Mouse (Mus musculus): Measurements from ENCODE around the gene Cryba2. TPM values are rescaled to one million over a fixed set of nuclear protein-coding genes. Genes with fewer than 3 reads are reported as not detected.

Gene Cryba2
- total and polyA plus RNA-seq, 2 experiments from 2014 or later = not detected

GRCm38 (mm10) chr1:74900341-74901285 is 7.7 kb upstream of the Cryba2 start:
- Histone ChIP-seq H3K4me3 (ENCODE audit: low read depth, low read length) (peak overlapping the region; percentile 28), H3K9ac (replicated peaks; ENCODE audit: low read depth, low read length) (no peak overlapping the region), H3K36me3 (replicated peaks; ENCODE audit: control insufficient read depth, insufficient read depth, low read length) (no peaks in the 10 kb centered on the region), H3K4me1 (ENCODE audit: control insufficient read depth, insufficient read depth) (no peaks in the 10 kb centered on the region), H3K4me2 (ENCODE audit: low read depth, low read length) (peak overlapping the region; percentile 47), H3K27me3 (ENCODE audit: control insufficient read depth, insufficient read depth, low read length) (peaks cover 87% of the 10 kb centered on the region), H3K9me3 (replicated peaks; ENCODE audit: control insufficient read depth, low read length) (no peaks in the 10 kb centered on the region), H3K27ac (ENCODE audit: low read depth) (no peak overlapping the region)
- no peak for DNase-seq (ENCODE audit: low spot score)
- TF ChIP-seq CTCF (IDR thresholded peaks at IDR 0.05; ENCODE audit: low read depth) = no peak
- no peak for TF ChIP-seq EP300 (IDR thresholded peaks at IDR 0.05; ENCODE audit: low read depth)
- no peak for ATAC-seq (ENCODE audit: insufficient read depth, low read depth)
- WGBS = 3% methylated on average over 63 of the region's 66 CpGs

DNA sequence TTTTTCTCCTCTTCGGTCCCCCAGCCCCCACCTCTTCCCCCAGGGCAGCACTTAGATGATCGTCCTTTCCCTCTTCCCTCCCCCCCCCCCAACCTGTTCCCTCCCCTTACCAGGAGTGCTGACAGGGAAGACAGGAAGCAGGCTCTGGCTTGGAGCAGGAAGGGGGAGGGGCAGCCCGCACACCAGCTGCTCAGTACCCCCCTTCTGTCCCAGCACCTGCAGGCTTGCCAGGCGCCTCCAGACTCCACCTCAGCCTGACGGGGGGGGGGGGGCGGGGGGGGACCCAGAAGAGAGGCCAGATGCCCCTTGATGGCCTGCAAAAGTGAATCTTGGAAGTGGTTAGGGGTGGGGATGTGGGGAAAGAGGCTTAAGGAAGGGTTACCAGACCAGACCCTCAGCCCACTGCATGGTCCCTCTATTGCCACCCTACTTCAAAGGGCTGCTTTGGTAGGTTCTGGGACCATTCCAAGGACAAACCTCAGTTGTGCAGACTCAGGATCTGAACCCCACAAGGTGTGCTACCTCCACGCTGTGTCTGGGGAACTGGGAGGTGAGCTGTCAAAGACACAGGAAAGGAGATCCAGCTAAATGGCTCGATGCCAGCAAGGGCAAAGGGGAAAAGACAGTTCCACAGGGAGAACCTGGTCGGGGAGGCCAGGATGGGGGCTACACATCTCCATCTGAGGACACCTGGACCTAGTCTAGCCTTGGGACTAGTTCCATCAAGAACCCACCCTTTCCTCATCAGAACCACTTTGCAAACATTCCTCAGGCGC is 5.9 kb upstream of the Cryba2 start:
- WGBS = 3% methylated on average over 7 of the region's 10 CpGs
- H3K27ac ChIP-seq (ENCODE audit: low read depth) = no peak overlapping the region
- H3K27me3 ChIP-seq (ENCODE audit: control insufficient read depth, insufficient read depth, low read length) = peaks cover 95% of the 10 kb centered on the region
- H3K4me1 ChIP-seq (ENCODE audit: control insufficient read depth, insufficient read depth) = no peaks in the 10 kb centered on the region
- H3K4me3 ChIP-seq (ENCODE audit: low read depth, low read length) = no peak overlapping the region
- H3K4me2 ChIP-seq (ENCODE audit: low read depth, low read length) = no peak overlapping the region
- H3K36me3 ChIP-seq (replicated peaks; ENCODE audit: control insufficient read depth, insufficient read depth, low read length) = no peaks in the 10 kb centered on the region
- DNase-seq (ENCODE audit: low spot score) (no peak), ATAC-seq (ENCODE audit: insufficient read depth, low read depth) (no peak)
- no peaks in the 10 kb centered on the region for H3K9me3 ChIP-seq (replicated peaks; ENCODE audit: control insufficient read depth, low read length)
- no peak overlapping the region for H3K9ac ChIP-seq (replicated peaks; ENCODE audit: low read depth, low read length)
- TF ChIP-seq EP300 (IDR thresholded peaks at IDR 0.05; ENCODE audit: low read depth) = no peak
- no peak for TF ChIP-seq CTCF (IDR thresholded peaks at IDR 0.05; ENCODE audit: low read depth)

DNA sequence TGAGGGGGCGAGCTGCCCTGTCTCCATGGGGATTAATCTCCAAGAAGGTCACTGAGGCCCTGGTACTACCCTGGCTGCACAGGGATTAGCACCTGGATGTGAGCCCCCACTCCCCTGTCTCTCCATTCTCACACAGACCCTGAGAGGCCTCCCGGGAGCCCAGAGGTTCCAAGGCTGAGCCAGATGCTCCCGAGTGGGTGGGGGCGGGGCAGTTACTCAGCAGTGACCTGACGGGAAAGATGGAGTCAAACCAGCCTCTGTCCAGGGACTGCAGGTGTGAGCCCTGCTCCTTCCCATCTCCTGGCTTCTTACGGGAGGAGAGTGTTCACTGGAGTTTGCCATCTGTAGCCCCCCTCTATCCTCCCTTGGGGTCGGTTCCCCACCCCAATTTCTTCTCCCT is 5.0 kb upstream of the Cryba2 start:
- H3K4me2 ChIP-seq (ENCODE audit: low read depth, low read length) = no peak overlapping the region
- no peaks in the 10 kb centered on the region for H3K9me3 ChIP-seq (replicated peaks; ENCODE audit: control insufficient read depth, low read length)
- H3K27me3 ChIP-seq (ENCODE audit: control insufficient read depth, insufficient read depth, low read length) = peaks cover 97% of the 10 kb centered on the region
- no peak overlapping the region for H3K9ac ChIP-seq (replicated peaks; ENCODE audit: low read depth, low read length)
- no peaks in the 10 kb centered on the region for H3K4me1 ChIP-seq (ENCODE audit: control insufficient read depth, insufficient read depth)
- no peak for TF ChIP-seq EP300 (IDR thresholded peaks at IDR 0.05; ENCODE audit: low read depth)
- no peak for TF ChIP-seq CTCF (IDR thresholded peaks at IDR 0.05; ENCODE audit: low read depth)
- DNase-seq (ENCODE audit: low spot score) (no peak), ATAC-seq (ENCODE audit: insufficient read depth, low read depth) (no peak)
- H3K36me3 ChIP-seq (replicated peaks; ENCODE audit: control insufficient read depth, insufficient read depth, low read length) = no peaks in the 10 kb centered on the region
- no peak overlapping the region for H3K27ac ChIP-seq (ENCODE audit: low read depth)
- H3K4me3 ChIP-seq (ENCODE audit: low read depth, low read length) = no peak overlapping the region
- WGBS = 4% methylated on average over 7 of the region's 7 CpGs

GRCm38 (mm10) chr1:74894966-74895365 is 2.0 kb upstream of the Cryba2 start:
- Histone ChIP-seq H3K27me3 (ENCODE audit: control insufficient read depth, insufficient read depth, low read length) (peaks cover 97% of the 10 kb centered on the region), H3K27ac (ENCODE audit: low read depth) (no peak overlapping the region), H3K4me1 (ENCODE audit: control insufficient read depth, insufficient read depth) (no peaks in the 10 kb centered on the region), H3K4me3 (ENCODE audit: low read depth, low read length) (no peak overlapping the region), H3K9me3 (replicated peaks; ENCODE audit: control insufficient read depth, low read length) (no peaks in the 10 kb centered on the region), H3K4me2 (ENCODE audit: low read depth, low read length) (no peak overlapping the region), H3K36me3 (replicated peaks; ENCODE audit: control insufficient read depth, insufficient read depth, low read length) (no peaks in the 10 kb centered on the region), H3K9ac (replicated peaks; ENCODE audit: low read depth, low read length) (no peak overlapping the region)
- peak; percentile 28; the same call in 1 of the 2 replicates for ATAC-seq (ENCODE audit: insufficient read depth, low read depth)
- 20% methylated on average over 4 of the region's 4 CpGs for WGBS
- peak; percentile 34 for DNase-seq (ENCODE audit: low spot score)
- TF ChIP-seq EP300 (IDR thresholded peaks at IDR 0.05; ENCODE audit: low read depth) (no peak), CTCF (IDR thresholded peaks at IDR 0.05; ENCODE audit: low read depth) (peak; percentile 69)

GRCm38 (mm10) chr1:74892351-74893133 is 401 bp downstream of the Cryba2 start:
- Histone ChIP-seq H3K4me2 (ENCODE audit: low read depth, low read length) (no peak overlapping the region), H3K9ac (replicated peaks; ENCODE audit: low read depth, low read length) (no peak overlapping the region), H3K9me3 (replicated peaks; ENCODE audit: control insufficient read depth, low read length) (no peaks in the 10 kb centered on the region), H3K36me3 (replicated peaks; ENCODE audit: control insufficient read depth, insufficient read depth, low read length) (no peaks in the 10 kb centered on the region), H3K27me3 (ENCODE audit: control insufficient read depth, insufficient read depth, low read length) (peaks cover 90% of the 10 kb centered on the region), H3K4me1 (ENCODE audit: control insufficient read depth, insufficient read depth) (no peaks in the 10 kb centered on the region), H3K4me3 (ENCODE audit: low read depth, low read length) (no peak overlapping the region), H3K27ac (ENCODE audit: low read depth) (no peak overlapping the region)
- TF ChIP-seq CTCF (IDR thresholded peaks at IDR 0.05; ENCODE audit: low read depth) (no peak), EP300 (IDR thresholded peaks at IDR 0.05; ENCODE audit: low read depth) (no peak)
- no peak for ATAC-seq (ENCODE audit: insufficient read depth, low read depth)
- 2% methylated on average over 39 of the region's 39 CpGs for WGBS
- DNase-seq (ENCODE audit: low spot score) = no peak

Data from heart, postnatal 0 days (tissue).